Mouse (Mus musculus) midbrain, embryonic 10.5 days (tissue): Measurements from ENCODE around the gene L3mbtl3. TPM values are rescaled to one million over a fixed set of nuclear protein-coding genes. Genes with fewer than 3 reads are reported as not detected.

ENCODE experiments used
- DNase-seq: peaks from one replicate; pipeline ENCODE4 v3.0.0-alpha.2; 2017; ENCODE audit warnings: low spot score
- H3K27ac ChIP-seq: fragments of 300-500 bp; sonication (generic); replicated peaks from 2 replicates; pipeline ENCODE4 v1.5.1; 2016; ENCODE audit warnings: mild to moderate bottlenecking
- H3K27me3 ChIP-seq: fragments of 300-500 bp; sonication (generic); 2 replicates; pipeline ENCODE4 v1.6.1; 2016; ENCODE audit warnings: low read depth, mild to moderate bottlenecking; ENCODE audit not compliant: poor library complexity, severe bottlenecking
- H3K36me3 ChIP-seq: fragments of 300-500 bp; sonication (generic); 2 replicates; pipeline ENCODE4 v1.6.1; 2016; ENCODE audit warnings: mild to moderate bottlenecking, moderate library complexity
- H3K4me1 ChIP-seq: fragments of 300-500 bp; sonication (generic); 2 replicates; pipeline ENCODE4 v1.6.1; 2016
- H3K4me3 ChIP-seq: fragments of 300-500 bp; sonication (generic); 2 replicates; pipeline ENCODE4 v1.5.1; 2016; ENCODE audit warnings: mild to moderate bottlenecking, moderate library complexity
- H3K9me3 ChIP-seq: fragments of 300-500 bp; sonication (generic); replicated peaks from 2 replicates; pipeline ENCODE4 v1.6.1; 2016; ENCODE audit warnings: mild to moderate bottlenecking
- WGBS: fragments of 180-500 bp; shearing (Covaris S2); methylation state at CpG from one replicate; pipeline ENCODE4 v1.1.7; 2016; 5-methylcytosine and 5-hydroxymethylcytosine counted together
- polyA plus RNA-seq: library from polyadenylated mRNA; unstranded; fragments of >200 nt; fragmentation: Nextera tagmentation; extraction: Ambion mirVana; gene quantifications from 2 replicates; pipeline ENCODE4 v1.2.1, GENCODE M21; 2016

The L3mbtl3 gene
- polyA plus RNA-seq, 1 experiment from 2014 or later: 17.8 TPM

DNA sequence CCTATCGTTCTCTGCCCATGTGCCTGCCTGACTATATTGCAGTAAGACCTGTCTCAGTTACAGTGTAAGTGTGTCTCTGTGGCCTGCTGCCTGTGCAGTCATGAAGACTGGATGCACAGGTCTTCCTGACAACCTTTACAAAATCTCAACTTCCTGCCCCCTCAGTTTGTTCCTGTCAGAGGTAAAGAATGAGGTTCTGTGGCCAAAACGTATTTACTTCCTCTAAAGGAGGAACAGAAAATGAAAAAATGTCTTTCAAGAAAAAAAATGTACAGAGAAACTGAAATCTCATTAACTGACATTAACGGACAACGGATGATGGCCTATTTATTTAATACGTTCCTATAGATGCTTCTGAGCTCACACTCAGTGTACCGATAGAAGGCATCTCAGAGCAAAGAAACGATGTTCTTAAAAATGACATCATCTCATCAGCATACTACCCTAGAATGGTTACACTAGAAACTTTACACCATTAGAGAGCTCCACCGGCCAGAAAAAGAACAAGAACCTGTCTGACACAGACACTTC is 11.4 kb downstream of the L3mbtl3 start:
- Histone ChIP-seq H3K36me3 (peaks cover 26% of the 10 kb centered on the region), H3K27ac (no peak overlapping the region), H3K27me3 (no peaks in the 10 kb centered on the region), H3K4me1 (peaks cover 13% of the 10 kb centered on the region), H3K9me3 (no peaks in the 10 kb centered on the region), H3K4me3 (no peak overlapping the region)
- no peak for DNase-seq
- 88% methylated on average over 8 of the region's 8 CpGs for WGBS

DNA sequence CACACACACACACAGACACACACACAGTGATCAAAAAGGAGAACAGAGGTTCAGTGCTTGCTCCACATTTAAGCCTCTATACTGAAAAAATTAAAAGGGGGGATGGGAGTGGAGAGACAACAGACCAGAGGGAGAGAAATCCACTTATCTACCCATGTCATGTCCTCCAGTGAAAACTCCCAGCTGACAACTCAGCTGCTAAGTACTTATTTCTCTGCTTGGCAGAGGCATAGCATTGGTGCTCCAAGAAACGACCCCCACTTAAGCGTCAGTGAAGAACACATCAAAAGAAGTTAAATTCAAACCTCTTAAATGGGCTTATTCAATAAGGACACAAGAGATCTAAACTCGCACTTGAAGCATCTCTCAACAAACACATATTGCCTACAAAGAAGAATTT is 12.2 kb downstream of the L3mbtl3 start:
- H3K4me1 ChIP-seq: peaks cover 13% of the 10 kb centered on the region

DNA sequence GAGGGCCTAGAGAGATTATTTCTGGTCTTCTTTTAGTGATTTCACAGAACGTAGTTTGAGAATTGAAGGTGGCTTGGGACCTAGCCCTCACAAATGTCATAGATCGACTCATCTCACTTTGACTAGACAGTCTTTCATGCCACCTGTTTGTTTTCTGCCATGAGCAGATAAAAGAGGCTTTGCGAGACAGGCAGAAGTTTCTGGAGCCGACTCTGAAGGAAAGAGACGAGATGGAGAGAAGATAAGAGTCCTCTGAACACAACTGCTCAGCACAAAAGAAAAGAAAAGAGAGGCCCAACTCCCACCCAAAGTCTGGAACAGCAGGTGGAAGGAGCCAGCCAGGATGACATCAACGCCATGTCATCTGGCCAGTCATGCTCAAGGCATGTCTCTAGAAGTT is 17.0 kb downstream of the L3mbtl3 start:
- Histone ChIP-seq H3K27ac (no peak overlapping the region), H3K9me3 (no peaks in the 10 kb centered on the region; the same call in 1 of the 2 replicates), H3K27me3 (no peaks in the 10 kb centered on the region), H3K36me3 (peaks cover 31% of the 10 kb centered on the region), H3K4me3 (no peak overlapping the region), H3K4me1 (peaks cover 7% of the 10 kb centered on the region)
- no peak for DNase-seq
- 95% methylated on average over 6 of the region's 6 CpGs for WGBS

More for the DNA sequence above, 12.2 kb downstream of the L3mbtl3 start:
- DNase-seq: no peak
- Histone ChIP-seq H3K27ac (no peak overlapping the region), H3K4me3 (no peak overlapping the region), H3K9me3 (no peaks in the 10 kb centered on the region), H3K27me3 (no peaks in the 10 kb centered on the region), H3K36me3 (peaks cover 26% of the 10 kb centered on the region)
- WGBS: 60% methylated on average over 3 of the region's 3 CpGs

DNA sequence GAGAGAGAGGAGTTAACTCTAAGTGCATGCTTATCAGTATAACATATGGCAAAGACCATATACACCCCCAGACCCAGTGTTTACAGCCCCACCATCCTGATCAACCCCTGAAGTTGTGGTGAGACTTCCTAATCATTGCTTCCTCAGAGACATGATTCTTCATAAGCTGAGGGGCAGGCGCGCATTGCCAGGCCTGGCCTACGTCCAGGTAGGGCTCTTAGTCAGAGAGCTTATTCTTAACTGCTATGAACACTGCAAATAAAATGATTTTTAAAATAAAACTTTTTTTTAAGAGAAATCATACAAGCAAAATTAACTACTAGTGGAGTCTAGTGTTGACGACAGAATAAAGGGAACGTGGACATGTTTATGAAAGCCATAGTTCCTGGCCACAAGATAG is 17.5 kb downstream of the L3mbtl3 start:
- H3K27me3 ChIP-seq: no peaks in the 10 kb centered on the region
- no peak overlapping the region for H3K4me3 ChIP-seq
- H3K27ac ChIP-seq: no peak overlapping the region
- no peaks in the 10 kb centered on the region; the same call in 1 of the 2 replicates for H3K9me3 ChIP-seq
- DNase-seq: no peak
- peaks cover 31% of the 10 kb centered on the region for H3K36me3 ChIP-seq
- H3K4me1 ChIP-seq: peaks cover 2% of the 10 kb centered on the region
- 96% methylated on average over 5 of the region's 5 CpGs for WGBS

DNA sequence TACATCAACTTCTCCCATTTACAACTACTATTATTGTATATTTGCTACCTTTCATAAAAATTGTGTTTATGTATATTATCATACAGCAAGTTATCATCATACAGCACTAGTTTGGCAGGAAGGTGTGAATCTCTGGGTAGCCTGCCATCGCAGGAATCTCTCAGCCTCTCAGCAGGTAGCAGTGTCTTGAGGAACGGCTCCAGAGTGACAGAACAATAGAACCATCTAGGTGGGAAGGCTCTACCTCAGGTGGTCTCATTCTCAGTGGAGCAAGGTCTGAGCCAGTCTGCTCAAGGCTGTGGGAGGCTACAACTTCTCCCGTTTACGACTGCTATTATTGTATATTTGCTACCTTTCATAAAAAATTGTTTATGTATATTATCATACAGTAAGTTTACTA is 22.0 kb downstream of the L3mbtl3 start:
- Histone ChIP-seq H3K9me3 (no peaks in the 10 kb centered on the region; the same call in 1 of the 2 replicates), H3K4me3 (no peak overlapping the region), H3K36me3 (peaks cover 55% of the 10 kb centered on the region), H3K4me1 (no peaks in the 10 kb centered on the region), H3K27ac (no peak overlapping the region), H3K27me3 (no peaks in the 10 kb centered on the region)
- DNase-seq: no peak
- WGBS: 73% methylated on average over 4 of the region's 4 CpGs

DNA sequence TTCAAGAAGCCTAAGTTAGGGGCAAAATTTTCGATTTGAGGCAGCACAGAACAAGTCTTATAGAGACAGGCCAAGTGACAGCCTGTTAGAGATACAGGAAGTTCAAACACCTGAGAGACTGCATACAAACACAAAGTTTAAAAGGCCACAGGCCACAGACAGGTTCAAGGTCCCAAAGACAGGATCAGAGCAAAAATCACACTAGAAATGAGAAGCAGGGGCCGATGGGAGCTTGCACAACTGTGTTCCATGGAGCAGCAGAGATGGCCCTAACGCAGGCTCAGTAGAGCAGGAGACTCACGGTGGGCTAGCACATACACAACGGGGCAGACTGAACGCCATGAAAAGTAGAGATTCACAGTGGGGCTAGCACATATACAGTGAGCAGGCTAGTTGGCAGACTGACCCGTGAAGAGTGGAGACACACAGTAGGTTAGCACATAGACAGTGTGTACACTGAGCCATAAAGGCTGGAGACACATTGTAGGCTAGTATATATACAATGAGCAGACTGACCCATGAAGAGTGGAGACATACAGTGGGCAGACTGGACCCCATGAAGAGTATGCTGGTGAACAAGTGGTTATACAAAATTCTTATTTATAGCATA is 24.5 kb downstream of the L3mbtl3 start:
- DNase-seq: no peak
- H3K4me3 ChIP-seq: no peak overlapping the region
- WGBS: 93% methylated on average over 7 of the region's 7 CpGs
- peaks cover 8% of the 10 kb centered on the region; the same call in 1 of the 2 replicates for H3K4me1 ChIP-seq
- H3K36me3 ChIP-seq: peaks cover 55% of the 10 kb centered on the region
- no peaks in the 10 kb centered on the region; the same call in 1 of the 2 replicates for H3K9me3 ChIP-seq
- no peaks in the 10 kb centered on the region for H3K27me3 ChIP-seq
- no peak overlapping the region for H3K27ac ChIP-seq

DNA sequence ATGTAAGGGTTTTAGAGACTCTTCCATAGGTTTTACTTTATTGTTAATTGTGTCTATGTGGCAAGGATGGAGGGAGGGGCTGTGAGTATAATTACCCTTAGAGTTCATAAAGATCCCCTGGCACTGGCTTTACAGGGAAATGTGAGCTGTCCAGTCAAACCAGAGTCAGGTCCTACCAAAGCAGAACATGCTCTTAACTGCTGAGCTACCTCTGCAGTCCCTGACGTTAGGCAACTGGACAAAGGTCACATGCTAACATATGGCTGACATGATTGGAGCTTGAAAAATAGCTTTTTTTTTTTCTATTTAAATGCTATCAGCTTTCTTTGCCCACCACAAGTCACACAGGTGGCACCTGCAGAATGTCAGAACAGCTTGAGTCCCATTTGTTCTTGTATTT is 25.6 kb downstream of the L3mbtl3 start:
- no peaks in the 10 kb centered on the region for H3K9me3 ChIP-seq
- peaks cover 48% of the 10 kb centered on the region for H3K36me3 ChIP-seq
- DNase-seq: no peak
- peaks cover 8% of the 10 kb centered on the region; the same call in 1 of the 2 replicates for H3K4me1 ChIP-seq
- H3K27me3 ChIP-seq: no peaks in the 10 kb centered on the region
- H3K27ac ChIP-seq: no peak overlapping the region
- H3K4me3 ChIP-seq: no peak overlapping the region
- WGBS: 86% methylated on average over 1 of the region's 1 CpGs

DNA sequence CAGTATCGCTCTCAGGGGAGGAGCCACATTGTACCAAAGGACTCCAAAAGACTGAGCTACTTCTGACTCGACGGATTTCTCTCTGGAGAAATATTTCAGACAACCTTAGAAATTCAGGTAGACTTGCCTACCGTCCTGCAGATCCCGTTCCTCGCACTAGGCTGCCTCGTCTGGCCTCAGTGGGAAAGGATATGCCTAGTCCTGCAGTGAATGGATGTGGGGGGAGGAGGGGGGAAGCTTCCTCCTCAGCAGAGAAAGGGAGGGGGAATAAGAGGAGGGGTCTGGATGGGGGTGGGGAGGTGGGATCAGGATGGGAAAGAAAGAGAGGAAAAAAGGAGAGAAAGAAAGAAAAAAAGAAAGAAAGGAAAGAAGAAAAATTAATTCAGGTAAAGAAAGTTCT is 28.2 kb downstream of the L3mbtl3 start:
- DNase-seq: no peak
- Histone ChIP-seq H3K36me3 (peaks cover 69% of the 10 kb centered on the region), H3K4me1 (peaks cover 8% of the 10 kb centered on the region; the same call in 1 of the 2 replicates), H3K4me3 (no peak overlapping the region), H3K9me3 (no peaks in the 10 kb centered on the region), H3K27ac (no peak overlapping the region), H3K27me3 (no peaks in the 10 kb centered on the region)
- WGBS: 42% methylated on average over 7 of the region's 7 CpGs

DNA sequence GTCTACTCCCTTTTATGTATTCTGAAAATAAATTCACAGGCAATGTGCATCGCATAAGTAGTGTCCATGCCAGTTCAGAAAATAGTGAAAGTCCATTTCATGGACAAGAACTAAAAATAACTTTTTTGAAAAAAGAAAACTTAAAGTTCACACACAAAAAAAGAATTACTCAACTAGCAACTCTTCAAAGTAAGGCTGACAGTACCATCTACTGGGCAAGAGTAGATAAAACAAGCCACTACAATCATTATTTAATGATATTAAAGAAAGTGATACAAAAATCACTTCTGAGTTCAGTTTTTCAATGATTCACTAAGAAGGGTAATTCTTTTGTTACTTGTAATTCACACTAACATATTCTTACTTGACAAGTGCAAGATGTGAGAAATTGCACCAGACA is 29.9 kb downstream of the L3mbtl3 start:
- Histone ChIP-seq H3K9me3 (no peaks in the 10 kb centered on the region), H3K36me3 (peaks cover 74% of the 10 kb centered on the region), H3K27ac (no peak overlapping the region), H3K27me3 (no peaks in the 10 kb centered on the region), H3K4me1 (peaks cover 8% of the 10 kb centered on the region; the same call in 1 of the 2 replicates), H3K4me3 (no peak overlapping the region)
- WGBS: 95% methylated on average over 1 of the region's 1 CpGs
- DNase-seq: no peak

DNA sequence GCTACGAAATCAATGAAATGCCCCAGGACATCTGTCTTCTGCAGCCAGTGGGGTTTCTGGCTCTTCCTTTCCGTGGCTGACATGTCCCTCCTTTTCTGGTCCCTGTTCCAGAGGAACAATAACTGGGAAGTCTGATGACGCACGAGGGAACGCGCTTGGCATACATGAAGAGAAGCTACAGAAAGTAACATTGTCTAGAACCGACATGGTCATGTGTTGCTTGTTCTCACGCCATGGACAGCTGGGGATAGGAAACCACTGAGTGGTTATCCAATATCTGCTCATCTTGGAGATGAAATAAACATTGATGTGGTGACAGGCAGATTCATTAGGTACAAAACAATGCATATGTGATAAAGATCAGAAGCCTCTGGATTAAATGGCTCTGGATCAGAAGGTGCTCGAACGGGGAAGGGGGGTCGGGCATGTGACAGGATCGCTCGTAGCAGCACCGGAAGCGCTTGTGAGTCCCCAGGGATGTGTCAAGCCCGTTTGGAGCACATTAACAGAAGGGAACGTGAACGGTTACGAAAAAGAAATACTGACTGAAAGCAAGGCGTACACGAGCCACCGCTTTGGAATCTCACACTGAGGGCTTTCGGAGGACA is 37.8 kb downstream of the L3mbtl3 start:
- no peak overlapping the region for H3K4me3 ChIP-seq
- no peak for DNase-seq
- WGBS: 93% methylated on average over 23 of the region's 23 CpGs
- H3K9me3 ChIP-seq: no peaks in the 10 kb centered on the region
- peaks cover 6% of the 10 kb centered on the region for H3K4me1 ChIP-seq
- H3K36me3 ChIP-seq: peaks cover 91% of the 10 kb centered on the region
- no peak overlapping the region for H3K27ac ChIP-seq
- H3K27me3 ChIP-seq: no peaks in the 10 kb centered on the region

DNA sequence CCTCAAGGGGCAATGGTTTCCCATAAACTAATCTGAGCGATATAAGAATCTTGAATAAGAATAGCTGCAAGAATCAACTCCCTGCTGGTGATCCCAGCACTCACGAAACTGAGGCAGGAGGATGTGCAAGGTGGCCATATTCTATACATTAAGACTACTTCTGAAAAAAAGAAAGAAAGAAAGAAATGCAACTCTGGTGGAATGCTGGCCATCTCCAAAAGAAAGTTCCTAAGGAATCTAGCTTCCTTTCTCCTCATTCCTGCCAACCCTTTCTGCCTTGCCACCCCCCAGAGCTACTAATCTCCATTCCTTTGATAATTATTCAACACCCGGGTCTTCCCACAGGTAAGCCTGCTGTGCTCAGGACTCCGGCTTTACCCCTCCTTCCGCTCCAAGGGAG is 41.8 kb downstream of the L3mbtl3 start:
- Histone ChIP-seq H3K36me3 (peaks cover 71% of the 10 kb centered on the region), H3K4me3 (no peak overlapping the region)
- 24% methylated on average over 5 of the region's 5 CpGs for WGBS

DNA sequence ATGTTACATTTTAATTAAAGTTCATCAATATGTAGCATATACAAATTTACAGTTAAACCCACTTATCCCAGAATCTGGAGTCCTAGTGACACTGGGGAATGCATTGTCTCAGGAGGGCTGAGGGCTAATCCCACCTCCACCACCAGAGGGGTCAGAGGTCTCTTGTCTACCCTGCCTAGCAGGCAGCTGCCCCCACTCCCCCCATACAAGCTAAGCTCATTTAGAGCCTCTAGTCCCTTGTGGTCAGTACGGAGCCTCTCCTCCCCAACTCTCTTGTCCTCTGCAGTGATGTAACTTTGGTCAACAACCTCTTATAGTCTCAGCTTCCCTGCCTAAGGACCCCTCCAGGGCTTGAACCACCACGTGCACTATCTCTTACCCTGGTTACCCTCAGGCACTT is 43.0 kb downstream of the L3mbtl3 start:
- peaks cover 21% of the 10 kb centered on the region for H3K4me1 ChIP-seq
- H3K27ac ChIP-seq: no peak overlapping the region
- H3K27me3 ChIP-seq: peaks cover 7% of the 10 kb centered on the region; the same call in 1 of the 2 replicates
- no peak overlapping the region for H3K4me3 ChIP-seq
- H3K36me3 ChIP-seq: peaks cover 61% of the 10 kb centered on the region
- no peaks in the 10 kb centered on the region for H3K9me3 ChIP-seq
- WGBS: 6% methylated on average over 2 of the region's 2 CpGs
- DNase-seq: peak; percentile 21

More for the DNA sequence above, 41.8 kb downstream of the L3mbtl3 start:
- DNase-seq: no peak
- Histone ChIP-seq H3K9me3 (no peaks in the 10 kb centered on the region), H3K27ac (no peak overlapping the region), H3K27me3 (peaks cover 7% of the 10 kb centered on the region; the same call in 1 of the 2 replicates), H3K4me1 (peaks cover 11% of the 10 kb centered on the region)

DNA sequence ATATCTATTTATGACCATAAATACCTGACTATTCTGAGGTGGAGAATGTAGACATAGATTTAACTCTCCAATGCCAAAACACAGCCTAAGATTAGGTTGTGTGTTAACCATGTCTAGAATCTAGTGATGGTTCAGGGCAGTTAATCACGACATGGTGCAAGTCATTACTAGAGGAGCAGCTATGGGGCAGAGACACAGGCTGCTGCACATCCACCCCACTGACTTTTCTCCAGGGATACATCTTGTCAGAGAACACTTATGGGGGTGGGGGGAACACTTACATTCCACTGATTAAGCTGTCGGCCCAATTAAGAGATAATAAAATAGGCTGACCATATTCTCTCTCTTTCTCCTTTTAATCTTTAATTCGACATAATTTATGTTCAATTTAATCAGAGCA is 46.9 kb downstream of the L3mbtl3 start:
- peaks cover 59% of the 10 kb centered on the region for H3K36me3 ChIP-seq
- 69% methylated on average over 3 of the region's 3 CpGs for WGBS

More for the DNA sequence above, 46.9 kb downstream of the L3mbtl3 start:
- Histone ChIP-seq H3K4me3 (no peak overlapping the region), H3K27me3 (peaks cover 7% of the 10 kb centered on the region; the same call in 1 of the 2 replicates), H3K27ac (no peak overlapping the region), H3K4me1 (peaks cover 28% of the 10 kb centered on the region), H3K9me3 (no peaks in the 10 kb centered on the region)
- no peak for DNase-seq
